Mouse (Mus musculus) embryonic facial prominence, embryonic 15.5 days (tissue): ENCODE measurements around the gene Mobp. TPM values are rescaled to one million over a fixed set of nuclear protein-coding genes. Genes with fewer than 3 reads are reported as not detected.

Experiments used
- ATAC-seq: fragments of 200-750 bp; cut with Nextera tagmentation; 2 replicates; pipeline ENCODE4 v1.8.0; 2017; ENCODE audit warnings: low read depth, moderate TSS enrichment; ENCODE audit not compliant: insufficient number of reproducible peaks, low FRiP score, low TSS enrichment
- H3K27ac ChIP-seq: fragments of 300-500 bp; sonication (generic); replicated peaks from 2 replicates; pipeline ENCODE4 v1.5.1; 2015; ENCODE audit warnings: mild to moderate bottlenecking, inconsistent platforms
- H3K27me3 ChIP-seq: fragments of 300-500 bp; sonication (generic); 2 replicates; pipeline ENCODE4 v1.6.1; 2015; ENCODE audit warnings: inconsistent platforms
- H3K36me3 ChIP-seq: fragments of 300-500 bp; sonication (generic); 2 replicates; pipeline ENCODE4 v1.6.1; 2015; ENCODE audit warnings: mild to moderate bottlenecking, inconsistent platforms
- H3K4me1 ChIP-seq: fragments of 300-500 bp; sonication (generic); 2 replicates; pipeline ENCODE4 v1.6.1; 2015; ENCODE audit warnings: inconsistent platforms
- H3K4me2 ChIP-seq: fragments of 300-500 bp; sonication (generic); replicated peaks from 2 replicates; pipeline ENCODE4 v1.6.1; 2015; ENCODE audit warnings: mild to moderate bottlenecking, inconsistent platforms
- H3K4me3 ChIP-seq: fragments of 300-500 bp; sonication (generic); replicated peaks from 2 replicates; pipeline ENCODE4 v1.5.1; 2015; ENCODE audit warnings: mild to moderate bottlenecking, inconsistent platforms
- H3K9ac ChIP-seq: fragments of 300-500 bp; sonication (generic); 2 replicates; pipeline ENCODE4 v1.6.1; 2015; ENCODE audit warnings: inconsistent platforms
- H3K9me3 ChIP-seq: fragments of 300-500 bp; sonication (generic); replicated peaks from 2 replicates; pipeline ENCODE4 v1.6.1; 2016; ENCODE audit warnings: inconsistent platforms
- WGBS: fragments of 180-500 bp; shearing (Covaris S2); methylation state at CpG from one replicate; pipeline ENCODE4 v1.1.7; 2015; 5-methylcytosine and 5-hydroxymethylcytosine counted together
- polyA plus RNA-seq: library from polyadenylated mRNA; unstranded; fragments of >200 nt; fragmentation: Nextera tagmentation; extraction: Ambion mirVana; gene quantifications from 2 replicates; pipeline ENCODE4 v1.2.1, GENCODE M21; 2015

Mobp gene
- polyA plus RNA-seq, 1 experiment from 2014 or later, result 0.40 TPM

DNA sequence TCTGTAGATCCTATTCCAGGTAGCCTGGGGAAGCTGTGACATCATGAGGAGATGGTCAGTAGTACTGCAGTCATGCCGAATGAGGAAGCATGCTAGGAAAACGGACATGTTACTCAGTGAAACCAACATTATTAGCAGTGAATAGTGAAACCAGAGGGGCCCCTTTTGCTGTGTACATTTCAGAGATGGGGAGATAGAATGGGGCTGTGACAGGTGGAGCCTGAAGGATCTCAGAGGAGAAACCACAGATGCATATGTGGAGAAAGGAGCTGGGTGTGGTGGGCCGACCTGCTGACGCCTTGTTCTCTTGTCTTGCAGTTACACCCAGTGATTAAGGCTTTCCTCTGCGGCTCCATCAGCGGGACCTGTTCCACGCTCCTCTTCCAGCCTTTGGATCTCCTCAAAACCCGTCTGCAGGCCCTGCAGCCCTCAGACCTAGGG lies 33.3 kb upstream of the Mobp start:
- H3K27ac ChIP-seq, result peak overlapping the region; percentile 35; the same call in 1 of the 2 replicates
- no peak overlapping the region for H3K9ac ChIP-seq
- H3K4me2 ChIP-seq, result no peak overlapping the region
- peaks cover 4% of the 10 kb centered on the region for H3K4me1 ChIP-seq
- ATAC-seq, result no peak
- WGBS, result 74% methylated on average over 8 of the region's 8 CpGs
- no peak overlapping the region for H3K4me3 ChIP-seq
- no peaks in the 10 kb centered on the region for H3K9me3 ChIP-seq
- no peaks in the 10 kb centered on the region for H3K27me3 ChIP-seq
- peaks cover 30% of the 10 kb centered on the region for H3K36me3 ChIP-seq

- H3K4me3 ChIP-seq, result no peak overlapping the region
- no peaks in the 10 kb centered on the region for H3K27me3 ChIP-seq
- no peak overlapping the region for H3K4me2 ChIP-seq
- no peak overlapping the region for H3K9ac ChIP-seq
- peaks cover 40% of the 10 kb centered on the region for H3K36me3 ChIP-seq
- 88% methylated on average over 4 of the region's 4 CpGs for WGBS
- H3K27ac ChIP-seq, result no peak overlapping the region
- H3K9me3 ChIP-seq, result no peaks in the 10 kb centered on the region
- no peaks in the 10 kb centered on the region for H3K4me1 ChIP-seq
- ATAC-seq, result no peak
Observed at GRCm38 (mm10) chr9:120118212-120118611, 31.3 kb upstream of the Mobp start.

GRCm38 (mm10) chr9:120120503-120120902 lies 29.0 kb upstream of the Mobp start:
- H3K9ac ChIP-seq, result no peak overlapping the region
- WGBS, result 93% methylated on average over 7 of the region's 7 CpGs
- ATAC-seq, result no peak
- H3K4me1 ChIP-seq, result no peaks in the 10 kb centered on the region
- H3K27me3 ChIP-seq, result no peaks in the 10 kb centered on the region
- H3K27ac ChIP-seq, result no peak overlapping the region
- H3K9me3 ChIP-seq, result no peaks in the 10 kb centered on the region
- H3K36me3 ChIP-seq, result peaks cover 52% of the 10 kb centered on the region
- no peak overlapping the region for H3K4me3 ChIP-seq
- no peak overlapping the region for H3K4me2 ChIP-seq

GRCm38 (mm10) chr9:120126868-120127267 lies 22.6 kb upstream of the Mobp start:
- H3K9ac ChIP-seq, result peak overlapping the region; percentile 27; the same call in 1 of the 2 replicates
- H3K9me3 ChIP-seq, result no peaks in the 10 kb centered on the region
- peak overlapping the region; percentile 100 for H3K4me3 ChIP-seq
- peaks cover 52% of the 10 kb centered on the region for H3K36me3 ChIP-seq
- H3K27ac ChIP-seq, result peak overlapping the region; percentile 87
- ATAC-seq, result no peak
- peak overlapping the region; percentile 54 for H3K4me2 ChIP-seq
- peaks cover 14% of the 10 kb centered on the region for H3K4me1 ChIP-seq
- H3K27me3 ChIP-seq, result no peaks in the 10 kb centered on the region
- WGBS, result 59% methylated on average over 11 of the region's 11 CpGs

GRCm38 (mm10) chr9:120127538-120128251 lies 21.8 kb upstream of the Mobp start, which contains the start of gene Rpsa:
Rpsa (plus strand) TSS chr9:120127689.
- H3K27ac ChIP-seq, result peak within 1 kb of the TSS; percentile 92
- peak within 1 kb of the TSS; percentile 100 for H3K4me3 ChIP-seq
- H3K4me2 ChIP-seq, result peak within 1 kb of the TSS; percentile 69
- WGBS, result under 1% methylated on average over 71 of the region's 72 CpGs
- H3K9me3 ChIP-seq, result no peaks in the 10 kb centered on the region
- H3K27me3 ChIP-seq, result no peaks in the 10 kb centered on the region
- H3K36me3 ChIP-seq, result peaks cover 53% of the 10 kb centered on the region
- peaks cover 14% of the 10 kb centered on the region for H3K4me1 ChIP-seq
- peak; percentile 98 for ATAC-seq
- peak within 1 kb of the TSS; percentile 100 for H3K9ac ChIP-seq

GRCm38 (mm10) chr9:120129276-120129675 lies 20.2 kb upstream of the Mobp start:
- 58% methylated on average over 10 of the region's 10 CpGs for WGBS
- H3K9me3 ChIP-seq, result no peaks in the 10 kb centered on the region
- peak overlapping the region; percentile 69 for H3K4me2 ChIP-seq
- peak overlapping the region; percentile 100 for H3K9ac ChIP-seq
- peak overlapping the region; percentile 100 for H3K4me3 ChIP-seq
- H3K27me3 ChIP-seq, result no peaks in the 10 kb centered on the region
- peak overlapping the region; percentile 19; the same call in 1 of the 2 replicates for H3K27ac ChIP-seq
- H3K36me3 ChIP-seq, result peaks cover 40% of the 10 kb centered on the region
- peaks cover 14% of the 10 kb centered on the region for H3K4me1 ChIP-seq
- ATAC-seq, result no peak

- Histone ChIP-seq H3K27me3 (no peaks in the 10 kb centered on the region), H3K27ac (no peak overlapping the region), H3K9ac (no peak overlapping the region), H3K4me1 (peaks cover 17% of the 10 kb centered on the region), H3K4me2 (no peak overlapping the region), H3K4me3 (no peak overlapping the region), H3K9me3 (no peaks in the 10 kb centered on the region), H3K36me3 (peaks cover 38% of the 10 kb centered on the region)
- 75% methylated on average over 3 of the region's 3 CpGs for WGBS
- no peak for ATAC-seq
Observed at GRCm38 (mm10) chr9:120131784-120132288, 17.7 kb upstream of the Mobp start.

DNA sequence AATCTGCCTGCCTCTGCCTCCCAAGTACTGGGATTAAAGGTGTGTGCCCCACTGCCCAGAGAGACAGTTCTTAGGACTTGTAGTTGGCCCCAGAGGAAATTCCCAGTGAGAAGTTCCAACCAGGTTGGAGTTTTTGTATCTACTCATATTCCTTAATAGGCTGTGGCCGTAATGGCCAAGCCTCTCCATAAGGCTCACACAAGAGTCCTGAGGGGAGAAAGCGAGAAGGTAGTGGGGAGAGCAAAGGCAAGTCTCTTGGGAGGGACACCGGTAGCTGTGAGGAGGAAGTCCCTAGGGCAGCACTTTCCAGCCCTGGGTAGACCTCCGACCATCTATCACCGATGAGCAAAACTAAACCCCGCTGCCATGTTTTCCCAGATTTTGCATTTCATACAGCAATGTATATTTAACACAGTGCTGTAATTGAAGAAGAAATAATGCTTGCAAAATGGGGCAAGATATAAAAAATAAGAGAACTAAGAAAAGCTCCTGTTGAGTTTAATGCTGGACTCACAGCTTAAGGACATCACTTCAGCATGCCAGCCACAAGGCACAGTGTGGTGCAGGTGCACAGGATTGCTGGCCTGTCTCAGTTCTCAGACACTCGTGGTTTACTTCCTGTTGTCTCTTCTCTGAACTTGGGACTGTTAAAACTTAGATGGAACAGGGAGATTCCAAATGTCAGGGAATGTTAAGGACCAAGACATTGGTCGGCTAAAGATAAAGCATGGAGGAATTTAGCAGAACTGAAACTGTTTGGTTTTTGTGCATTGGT lies 16.3 kb upstream of the Mobp start:
- no peaks in the 10 kb centered on the region for H3K9me3 ChIP-seq
- peaks cover 38% of the 10 kb centered on the region for H3K36me3 ChIP-seq
- 35% methylated on average over 8 of the region's 8 CpGs for WGBS
- no peaks in the 10 kb centered on the region for H3K27me3 ChIP-seq
- peak overlapping the region; percentile 3; the same call in 1 of the 2 replicates for H3K27ac ChIP-seq
- H3K4me3 ChIP-seq, result no peak overlapping the region
- H3K4me2 ChIP-seq, result no peak overlapping the region
- ATAC-seq, result no peak
- no peak overlapping the region for H3K9ac ChIP-seq
- H3K4me1 ChIP-seq, result peaks cover 17% of the 10 kb centered on the region

DNA sequence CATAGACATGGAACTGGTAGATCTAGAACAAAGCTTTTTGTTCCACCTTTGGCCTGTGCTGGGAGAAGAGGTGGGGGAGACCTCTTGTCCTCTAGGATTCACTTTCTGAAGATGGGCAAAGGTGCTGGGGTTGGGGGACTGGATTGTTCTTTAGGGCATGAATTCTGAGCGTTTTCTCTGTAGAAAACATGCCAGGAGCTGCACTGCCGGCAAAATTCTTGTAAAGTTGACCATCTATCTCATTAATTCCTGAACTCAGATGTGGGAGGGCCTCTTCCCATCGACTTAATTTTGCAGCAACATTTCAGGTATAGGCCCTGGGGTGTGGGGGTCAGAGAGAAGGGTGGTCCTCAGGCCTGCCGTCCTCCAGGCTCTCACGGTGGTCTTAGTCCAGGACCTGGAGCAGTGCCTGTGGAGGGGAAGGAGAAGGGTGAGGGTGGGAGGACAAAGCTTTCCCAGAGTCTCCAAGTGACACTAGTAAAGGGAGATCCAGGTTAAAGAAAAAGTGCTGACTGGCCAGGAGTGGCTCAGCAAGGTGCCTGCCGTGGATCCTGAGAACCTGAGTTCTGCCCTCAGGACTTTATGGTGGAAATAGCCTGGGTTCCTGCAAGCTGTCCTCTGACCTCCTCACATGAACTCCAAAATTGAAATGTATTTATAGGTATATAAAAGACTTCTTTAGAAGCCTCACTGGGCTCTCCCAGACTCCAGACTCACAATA lies 15.6 kb upstream of the Mobp start:
- Histone ChIP-seq H3K4me3 (no peak overlapping the region), H3K4me2 (no peak overlapping the region), H3K36me3 (peaks cover 34% of the 10 kb centered on the region), H3K27me3 (no peaks in the 10 kb centered on the region), H3K9ac (no peak overlapping the region), H3K27ac (no peak overlapping the region), H3K9me3 (no peaks in the 10 kb centered on the region), H3K4me1 (peaks cover 11% of the 10 kb centered on the region)
- no peak for ATAC-seq
- WGBS, result 40% methylated on average over 6 of the region's 6 CpGs

DNA sequence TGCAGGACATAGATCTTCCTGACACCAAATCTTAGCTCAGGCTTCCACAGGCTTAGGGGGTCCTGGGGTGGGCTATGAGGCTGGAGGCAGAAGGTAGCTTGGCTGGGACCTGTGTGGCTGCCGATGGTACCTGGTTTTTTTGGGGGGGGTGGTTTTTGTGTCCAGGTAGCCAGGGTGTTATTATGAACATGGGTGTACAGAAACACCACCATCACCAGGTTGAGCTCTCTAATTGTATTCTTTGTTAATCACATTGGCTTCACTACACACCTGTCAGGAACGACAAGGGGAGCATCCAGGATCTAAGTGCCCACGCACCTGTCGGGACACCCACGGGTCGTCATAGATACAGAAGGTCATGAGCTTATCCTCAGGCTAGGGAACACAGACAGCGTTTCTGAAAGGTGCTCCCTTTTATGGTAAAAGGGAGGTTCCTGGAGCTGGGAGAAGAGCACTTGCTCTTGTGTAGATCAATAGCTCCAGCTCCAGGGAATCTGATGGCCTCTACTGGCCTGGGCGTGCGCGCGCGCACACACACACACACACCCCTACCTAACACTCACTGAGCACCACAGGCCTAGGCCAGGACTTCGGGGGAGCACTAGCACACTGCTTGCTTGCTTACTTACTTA lies 14.9 kb upstream of the Mobp start:
- no peak overlapping the region for H3K27ac ChIP-seq
- no peaks in the 10 kb centered on the region for H3K9me3 ChIP-seq
- no peak overlapping the region for H3K4me3 ChIP-seq
- peaks cover 4% of the 10 kb centered on the region for H3K4me1 ChIP-seq
- WGBS, result 74% methylated on average over 13 of the region's 13 CpGs
- H3K27me3 ChIP-seq, result no peaks in the 10 kb centered on the region
- no peak overlapping the region for H3K4me2 ChIP-seq
- peaks cover 27% of the 10 kb centered on the region for H3K36me3 ChIP-seq
- no peak overlapping the region for H3K9ac ChIP-seq
- no peak for ATAC-seq
